Mouse (Mus musculus) liver, postnatal 0 days (tissue): Measurements from ENCODE around the gene Rac3.
"Not testable (repeated sequence)": the region's sequence is repeated elsewhere in the genome, so short reads cannot be mapped to it uniquely, and the experiment has no call there.

Source experiments
- CTCF ChIP-seq: sonication (generic); IDR thresholded peaks from 2 replicates; pipeline ENCODE4 v1.5.1; 2016; ENCODE audit warnings: antibody characterized with exemption, low read depth
- EP300 ChIP-seq: IDR thresholded peaks from 2 replicates; pipeline ENCODE4 v1.6.1; 2016; ENCODE audit warnings: antibody characterized with exemption, low read depth, mild to moderate bottlenecking

DNA sequence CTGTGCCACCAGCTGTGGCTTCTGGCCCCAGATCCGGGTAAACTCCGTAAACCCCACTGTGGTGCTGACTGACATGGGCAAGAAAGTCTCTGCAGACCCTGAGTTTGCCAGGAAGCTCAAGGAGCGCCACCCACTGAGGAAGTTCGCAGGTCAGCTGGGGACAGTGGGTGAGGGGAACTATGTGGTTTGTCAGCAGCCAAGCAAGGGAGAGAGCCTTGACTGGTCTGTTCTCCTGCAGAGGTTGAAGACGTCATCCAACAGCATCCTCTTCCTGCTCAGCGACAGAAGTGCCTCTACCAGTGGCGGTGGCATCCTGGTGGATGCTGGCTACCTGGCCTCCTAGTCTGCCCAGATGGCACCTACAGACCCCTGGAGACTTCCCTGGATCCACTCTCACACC is 45.8 kb downstream of the Rac3 start:
- TF ChIP-seq CTCF, EP300: not testable (repeated sequence)
